Mouse (Mus musculus): ENCODE data around the gene Paqr3.

The Paqr3 gene

DNA sequence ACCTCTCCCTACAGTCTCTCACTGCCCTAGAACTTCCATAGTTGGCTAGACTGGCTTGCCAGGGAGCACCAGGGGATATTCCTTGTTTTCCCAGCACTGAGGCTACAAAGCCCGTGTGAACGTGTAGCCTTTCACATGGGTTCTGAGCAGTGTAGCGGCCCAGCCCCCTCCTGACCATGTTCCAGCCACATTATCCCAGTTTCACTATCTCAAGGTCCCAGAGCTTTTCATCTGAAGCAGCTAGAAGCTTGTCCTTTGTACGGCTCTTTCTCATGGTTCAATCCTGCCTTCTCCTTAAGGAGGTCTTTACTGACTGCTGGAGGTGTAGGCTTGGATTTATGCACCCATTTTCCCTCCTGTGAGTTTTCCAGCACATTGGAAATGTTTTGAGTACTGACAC lies 26.9 kb downstream of the Paqr3 start:
- DNase-seq (ENCODE audit: low spot score), result no peak

DNA sequence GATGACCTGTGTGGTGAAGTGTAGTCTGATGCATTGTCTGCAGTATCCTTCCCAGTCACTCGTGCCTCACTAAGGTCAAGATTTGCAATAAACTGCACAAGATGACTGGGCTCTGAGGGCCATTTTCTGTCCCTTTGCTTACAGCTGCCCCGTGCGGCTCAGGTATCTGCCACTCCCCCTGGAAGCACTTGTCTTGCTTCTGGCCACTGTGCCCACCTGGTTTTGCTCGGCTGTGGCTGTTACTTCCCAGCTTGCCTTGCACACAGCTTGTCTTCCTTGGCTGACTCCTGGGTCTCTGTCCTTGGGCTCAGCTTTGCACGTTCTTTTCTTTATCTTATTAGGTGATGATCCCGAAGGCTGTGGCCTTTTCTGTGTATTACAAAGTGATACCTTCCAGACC lies 27.7 kb downstream of the Paqr3 start:
- no peak for DNase-seq (ENCODE audit: low spot score)

DNA sequence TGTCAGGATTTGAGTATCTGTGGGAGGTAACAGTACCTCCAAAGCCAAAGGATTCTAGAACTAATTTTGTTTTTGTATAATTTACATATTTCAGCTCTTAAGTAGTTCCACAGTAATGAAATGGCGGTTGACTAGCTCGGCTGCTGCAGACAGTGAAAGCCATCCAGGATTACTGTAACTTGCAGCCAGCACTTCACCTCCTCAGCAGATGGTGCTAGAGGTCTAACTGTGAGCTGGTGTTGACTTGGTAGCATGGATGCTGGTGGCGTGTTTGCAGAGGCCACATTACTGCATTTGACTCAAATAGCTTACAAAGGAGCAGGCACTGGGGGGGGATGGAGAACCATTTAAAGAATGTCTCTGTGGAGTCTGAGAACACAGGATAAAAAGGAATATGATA lies 29.9 kb downstream of the Paqr3 start:
- no peak for DNase-seq (ENCODE audit: low spot score)

DNA sequence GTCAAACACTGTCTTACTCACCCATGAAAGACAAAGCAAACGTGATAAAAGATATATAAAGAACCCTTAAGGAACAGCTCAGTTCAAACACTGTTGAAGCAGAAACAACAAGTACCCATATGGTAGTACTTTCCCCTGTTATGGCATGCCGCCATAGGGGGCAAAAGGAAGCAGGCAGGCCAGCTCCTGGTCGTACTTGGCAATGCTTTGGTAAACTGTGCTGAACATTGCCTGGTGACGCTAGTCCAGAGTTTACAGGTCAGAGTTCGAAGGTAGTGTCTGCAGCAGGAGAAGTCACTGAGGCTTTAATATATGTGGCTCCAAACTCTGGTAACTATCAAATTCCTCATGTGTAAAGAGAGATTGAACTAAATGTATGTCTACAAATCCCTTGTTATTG lies 32.8 kb downstream of the Paqr3 start:
- no peak for DNase-seq (ENCODE audit: low spot score)

DNA sequence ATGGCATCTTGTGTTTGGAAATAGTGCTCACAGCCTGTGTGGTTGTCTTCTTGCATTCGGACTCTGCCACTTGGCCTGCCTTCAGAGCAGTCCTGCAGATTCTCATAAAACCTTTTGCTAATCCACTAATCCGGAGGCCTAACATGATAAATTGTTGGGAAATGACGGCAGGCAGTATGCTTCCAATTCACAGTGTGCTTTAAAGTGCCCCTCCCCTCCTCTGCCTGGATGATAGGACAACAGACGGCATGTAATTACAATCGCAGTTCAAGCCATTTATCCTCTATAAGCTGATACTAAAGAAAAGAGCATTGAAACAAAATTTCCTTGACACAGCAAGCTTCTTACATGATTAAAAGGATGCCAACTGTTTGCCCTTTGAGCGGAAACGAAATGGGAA lies 33.7 kb downstream of the Paqr3 start:
- no peak for DNase-seq (ENCODE audit: low spot score)

DNA sequence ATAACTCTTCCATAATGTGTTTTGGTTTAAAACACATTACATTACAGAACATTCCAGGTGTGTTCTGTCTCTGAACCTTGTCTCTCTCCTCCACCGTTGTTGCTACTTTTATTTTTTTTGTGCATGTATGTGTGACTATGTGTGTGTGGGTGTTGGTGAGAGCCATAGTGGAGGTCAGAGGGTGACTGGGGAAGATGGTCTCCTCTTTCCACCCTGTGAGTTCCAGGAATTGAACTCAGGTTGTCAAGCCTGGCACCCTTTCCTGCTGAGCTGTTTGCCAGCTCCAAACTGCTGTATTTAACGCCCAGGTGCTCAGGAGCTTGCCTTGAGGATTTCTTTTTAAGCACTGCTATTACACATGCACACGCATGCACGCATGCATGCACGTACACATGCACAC lies 35.2 kb downstream of the Paqr3 start:
- DNase-seq (ENCODE audit: low spot score), result no peak

DNA sequence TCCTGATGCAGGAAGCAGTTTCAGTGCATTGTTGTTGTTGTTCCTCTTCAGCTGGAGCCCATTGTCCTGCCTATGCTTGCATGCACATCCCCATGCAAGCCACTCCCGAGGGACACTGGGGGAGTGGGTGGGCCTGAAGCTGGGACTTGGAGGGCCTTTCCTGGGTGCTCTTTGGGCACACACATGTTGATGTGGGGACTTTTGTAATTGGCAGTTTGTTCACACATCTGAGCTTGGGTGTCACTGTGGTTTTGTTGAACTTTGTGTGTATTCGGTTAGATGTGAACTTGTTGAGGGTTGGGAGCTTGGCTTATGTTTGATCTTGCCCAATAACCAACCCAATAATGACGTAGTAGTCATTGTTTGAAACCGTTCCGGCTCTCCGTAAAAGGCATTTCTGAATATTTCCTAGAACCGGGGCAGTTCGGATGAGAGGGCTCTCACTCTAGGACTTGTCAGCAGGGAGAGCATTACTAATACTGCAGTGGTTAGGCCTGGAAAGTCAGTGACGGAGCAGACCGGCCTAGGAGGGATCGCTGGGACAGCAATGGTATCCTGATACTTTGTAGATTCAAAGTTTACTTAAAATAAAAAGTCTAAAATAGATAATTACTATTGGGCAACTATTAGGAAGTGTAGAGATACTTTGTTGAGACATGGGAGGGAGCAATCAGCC lies 35.8 kb downstream of the Paqr3 start:
- no peak for DNase-seq (ENCODE audit: low spot score)

DNA sequence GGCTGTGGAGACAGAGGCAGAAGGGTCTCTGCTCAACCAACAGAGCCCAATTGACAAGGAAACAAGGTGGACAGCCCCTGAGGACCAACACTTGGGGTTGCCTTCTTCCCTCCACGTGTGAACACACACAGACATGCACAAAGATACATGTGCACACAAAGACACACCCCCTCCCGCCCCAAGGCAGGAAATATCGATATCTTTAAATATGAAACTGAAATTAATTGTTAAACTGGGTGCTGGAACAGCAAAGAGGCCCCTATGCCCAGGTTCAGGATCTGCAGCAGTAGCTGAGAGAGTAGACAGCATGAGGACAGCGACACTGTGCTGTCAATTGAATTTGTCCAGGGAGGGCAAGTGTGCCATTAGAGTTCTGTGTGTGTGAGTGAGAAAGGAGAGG lies 45.6 kb downstream of the Paqr3 start:
- no peak for DNase-seq (ENCODE audit: low spot score)

DNA sequence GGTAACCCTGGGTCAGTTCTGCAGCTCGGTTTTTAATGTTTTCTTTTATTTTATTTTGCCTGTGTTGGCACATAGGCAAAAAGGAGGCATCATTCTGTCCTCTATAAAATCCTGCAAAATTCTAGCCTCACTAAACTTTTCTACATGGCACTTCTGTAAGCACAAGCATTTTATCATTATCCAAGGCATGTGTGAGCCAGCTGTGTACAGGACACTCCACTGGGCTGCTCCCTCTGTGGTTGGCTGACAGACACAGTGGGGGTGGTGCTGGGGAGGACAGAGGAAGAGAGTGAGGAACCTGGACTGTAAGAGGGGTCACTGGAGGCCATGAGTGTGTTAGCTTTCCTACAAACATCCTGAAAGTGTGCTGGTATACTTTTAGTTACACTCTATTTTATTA lies 49.4 kb downstream of the Paqr3 start:
- DNase-seq (ENCODE audit: low spot score), result no peak

DNA sequence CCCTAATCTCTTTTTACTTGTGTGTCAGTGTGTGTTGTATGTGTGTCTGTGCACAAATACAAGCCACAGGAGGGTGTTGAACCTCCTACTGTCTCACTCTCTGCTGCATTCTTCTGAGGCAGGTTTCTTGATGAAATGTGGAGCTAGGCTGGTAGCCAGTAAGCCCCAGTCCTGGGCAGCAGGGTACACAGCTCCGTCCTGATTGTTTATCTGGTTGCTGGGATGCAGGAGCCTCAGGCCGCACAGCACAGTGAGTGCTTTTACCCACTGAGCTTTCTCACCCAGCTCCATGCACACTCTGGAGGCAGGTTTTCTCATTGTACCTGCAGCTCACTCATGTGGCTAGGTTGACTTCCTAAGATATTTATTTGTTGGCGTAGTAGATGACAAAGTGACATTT lies 50.5 kb downstream of the Paqr3 start:
- DNase-seq (ENCODE audit: low spot score), result no peak

DNA sequence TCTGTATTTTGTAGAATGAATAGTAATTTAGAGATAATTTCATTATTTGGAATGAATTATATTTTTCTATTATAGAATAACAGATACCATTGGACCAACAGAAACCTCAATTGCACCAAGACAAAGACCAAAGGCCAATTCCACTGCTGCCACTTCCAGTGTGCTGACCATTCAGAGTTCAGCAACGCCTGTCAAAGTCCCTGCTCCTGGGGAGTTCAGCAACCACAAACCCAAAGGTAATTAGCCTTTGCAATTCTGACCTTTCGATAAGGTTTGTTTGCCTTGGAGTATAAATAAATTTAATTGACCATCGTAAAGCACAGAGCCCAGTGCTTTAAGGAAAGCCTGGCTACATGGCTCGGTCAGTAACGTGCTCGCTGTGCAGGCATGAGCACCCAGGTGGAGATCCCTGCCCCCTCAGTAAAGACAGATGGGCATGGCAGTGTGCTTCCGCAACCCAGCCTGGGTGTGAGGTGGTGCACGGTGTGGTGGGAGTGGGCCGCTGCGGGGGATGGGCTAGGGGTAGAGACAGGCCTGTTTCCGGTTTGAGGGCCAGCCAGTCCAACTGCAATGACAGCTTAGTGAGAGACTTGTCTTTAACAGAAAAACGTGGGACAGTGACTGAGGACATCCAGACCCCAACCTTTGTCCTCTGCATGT lies 54.5 kb downstream of the Paqr3 start:
- no peak for DNase-seq (ENCODE audit: low spot score)

DNA sequence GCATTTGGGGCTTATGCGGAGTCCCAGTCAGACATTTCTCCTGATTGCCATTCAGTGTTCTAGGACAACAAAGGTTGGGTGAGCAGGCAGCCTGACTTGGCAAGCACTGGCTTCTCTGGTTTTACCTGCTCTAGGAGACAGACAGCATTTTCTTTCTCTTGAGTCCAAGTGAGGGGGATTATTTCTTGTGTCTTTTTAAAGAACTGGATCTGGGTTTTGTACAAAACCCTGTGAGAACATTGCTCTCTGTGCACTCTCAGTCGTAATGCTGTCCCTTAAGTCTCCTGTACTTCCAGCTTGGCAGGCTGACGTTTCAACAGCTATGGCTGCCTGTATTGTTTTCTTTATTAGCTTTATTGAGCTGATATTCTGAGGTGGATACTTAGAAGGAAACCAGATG lies 55.0 kb downstream of the Paqr3 start:
- DNase-seq (ENCODE audit: low spot score), result no peak

DNA sequence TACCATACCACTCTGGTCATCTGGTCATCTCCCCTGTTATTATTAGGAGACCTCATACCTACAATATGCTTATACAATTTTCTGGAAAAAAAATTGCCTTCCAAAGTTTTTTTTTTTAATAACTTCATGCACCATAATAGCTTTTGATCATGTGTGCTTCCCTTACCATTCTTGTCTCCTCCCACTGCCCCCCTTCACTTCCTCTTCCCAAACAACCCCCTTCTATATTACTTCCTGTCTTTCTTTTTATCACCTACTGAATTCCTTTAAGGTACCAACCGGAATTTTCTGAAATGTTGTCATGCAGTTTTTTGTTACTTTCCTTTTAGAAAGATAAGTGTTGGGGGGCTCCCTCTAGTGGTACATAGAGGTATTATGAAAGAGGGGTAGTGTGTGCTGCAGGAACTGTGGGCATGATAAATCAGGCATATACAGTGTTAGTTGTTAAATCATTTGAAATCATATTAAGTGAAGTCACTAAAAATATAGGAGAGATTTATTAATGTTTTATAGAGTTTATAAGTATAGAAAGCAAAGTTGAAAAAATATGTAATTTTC lies 55.8 kb downstream of the Paqr3 start:
- DNase-seq (ENCODE audit: low spot score), result peak; percentile 44

DNA sequence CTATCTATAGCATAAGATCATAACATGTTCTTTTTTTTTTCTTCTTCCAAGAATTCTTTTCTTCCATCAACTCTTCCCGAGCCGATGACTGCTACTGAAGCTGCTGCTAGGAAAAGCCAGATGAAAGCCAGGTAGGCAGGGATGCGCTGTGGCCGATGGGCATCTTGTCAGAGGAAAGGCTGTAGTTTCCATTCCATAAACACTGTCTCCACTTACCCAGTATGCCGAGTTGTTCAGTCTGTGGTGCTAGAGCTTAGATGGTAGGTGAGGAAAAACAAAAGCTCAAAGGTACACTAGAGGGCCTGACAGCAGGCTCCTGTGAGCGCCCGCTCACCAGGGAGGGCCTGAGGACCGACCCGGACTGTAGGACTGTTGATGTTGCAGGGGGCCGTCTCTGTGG lies 56.6 kb downstream of the Paqr3 start:
- no peak for DNase-seq (ENCODE audit: low spot score)

DNA sequence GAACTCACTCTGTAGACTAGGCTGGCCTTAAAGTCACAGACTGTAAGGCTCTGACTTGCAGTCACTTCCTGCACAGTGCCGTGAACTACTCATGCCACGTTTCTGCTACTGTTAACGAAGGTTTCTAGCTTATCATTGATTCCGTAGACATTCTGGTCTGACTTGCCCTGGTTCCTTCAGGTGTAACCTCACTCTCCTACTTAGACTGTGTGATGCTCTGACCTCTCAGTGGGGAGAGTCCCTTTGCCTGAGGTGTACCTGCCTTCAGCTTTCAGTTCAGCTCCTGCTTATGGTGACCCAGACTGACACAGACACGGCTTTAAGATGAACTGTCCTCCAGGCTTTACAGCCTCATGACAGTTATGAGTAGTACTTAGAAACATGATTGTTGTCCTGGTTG lies 57.2 kb downstream of the Paqr3 start:
- no peak for DNase-seq (ENCODE audit: low spot score)

DNA sequence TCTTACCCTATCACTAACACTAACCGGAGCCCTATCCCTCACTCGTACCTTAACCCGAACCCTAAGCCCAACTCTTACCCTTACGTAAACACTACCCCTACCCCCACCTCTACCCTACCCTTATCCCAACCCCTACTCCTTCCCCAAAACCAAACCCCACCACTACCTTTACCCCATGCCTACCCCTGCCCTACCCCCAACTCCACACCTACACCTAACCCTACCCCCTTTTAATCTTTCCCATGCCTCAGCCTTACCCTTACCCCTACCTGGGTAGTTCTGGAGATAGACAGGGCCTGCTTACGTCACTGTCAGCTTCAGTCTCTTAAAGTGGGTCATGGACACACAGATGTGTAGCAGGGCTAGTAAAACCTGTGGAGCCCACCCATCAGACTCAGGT lies 62.5 kb downstream of the Paqr3 start:
- DNase-seq (ENCODE audit: low spot score), result no peak

DNA sequence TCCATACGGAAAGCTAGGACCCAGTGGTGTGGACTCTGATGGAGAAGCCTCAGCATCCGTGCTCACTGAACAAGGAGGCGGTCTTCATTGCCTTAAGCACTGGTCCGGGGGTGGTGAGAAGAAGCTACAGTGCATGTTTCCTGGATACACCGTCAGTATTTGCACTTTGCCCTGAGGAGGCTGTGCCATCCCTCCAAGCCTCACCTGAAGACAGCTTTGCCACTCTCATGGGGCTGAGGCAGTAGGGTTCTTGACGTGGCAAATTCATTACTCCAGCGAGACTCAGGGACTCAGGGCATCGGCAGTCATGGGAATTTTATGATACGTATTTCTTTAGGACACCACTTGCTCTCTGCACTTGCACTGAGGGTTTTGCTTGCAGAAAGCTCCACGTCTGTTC lies 64.7 kb downstream of the Paqr3 start:
- DNase-seq (ENCODE audit: low spot score), result no peak

DNA sequence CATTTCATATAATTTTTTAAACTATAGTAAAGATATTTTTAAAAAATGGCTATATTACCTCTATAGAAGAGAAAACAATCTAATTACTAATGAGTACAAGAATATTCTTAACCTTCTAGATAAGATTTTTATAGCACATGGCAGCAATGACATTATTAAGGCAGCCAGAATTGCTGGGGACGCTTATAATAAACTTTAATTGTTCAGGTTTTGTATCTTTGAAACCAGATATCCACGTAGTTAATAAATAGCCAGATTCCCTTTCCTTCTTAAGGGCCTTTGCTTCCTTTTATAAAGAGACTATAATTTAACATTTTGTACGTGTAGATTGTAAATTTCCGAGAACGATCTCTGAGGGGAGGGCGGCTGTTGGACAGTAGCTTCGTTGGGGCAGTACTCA lies 66.1 kb downstream of the Paqr3 start:
- DNase-seq (ENCODE audit: low spot score), result no peak

Data from T-cell, adult 2 months (primary cell).